Mouse (Mus musculus): ENCODE measurements at regions not wholly inside any gene's neighbourhood (a gene's known extent, or its start where the extent isn't known, plus 50 kb on each side); places are given as distances from the start of the nearest gene placed in this dataset.

GRCm38 (mm10) chr7:70300516-70300915 is 66.0 kb downstream of the Nr2f2 start:
- no peak for TF ChIP-seq GATA1 (IDR thresholded peaks at IDR 0.05; ENCODE audit: low read length)
- TF ChIP-seq TAL1 (IDR thresholded peaks at IDR 0.05; ENCODE audit: low read length) = no peak

All from erythroblast, embryonic 14.5 days (primary cell).